Comparison of ENCODE assay signal across 8 mouse cellular contexts in genomic region chr8:105638510-105638909, GRCm38 (mm10). TPM values are rescaled to one million over a fixed set of nuclear protein-coding genes. Genes with fewer than 3 reads are reported as not detected.
DNase-seq lines count a peak whose midpoint lies in the region; ATAC-seq lines count a peak whose summit lies in the region.
"Had no signal": no experiment of that assay in that cellular context is flagged by ENCODE, and none has a peak within 500 bp of the region (broad histone marks: within the 10 kb centered on the region; RNA-seq: fewer than 3 reads in every experiment).

No protein-coding gene starts in this region.

- H3K9me3 ChIP-seq in megakaryocyte, embryonic 14.5 days = no peaks in the 10 kb centered on the region
- no peaks in the 10 kb centered on the region for H3K9me3 ChIP-seq in forebrain, embryonic 13.5 days (replicated peaks)
- H3K9me3 ChIP-seq in liver, embryonic 12.5 days (replicated peaks) = no peaks in the 10 kb centered on the region

- H3K4me2 ChIP-seq in forebrain, embryonic 13.5 days = peak overlapping the region; percentile 89
- H3K4me2 ChIP-seq in liver, embryonic 12.5 days = peak overlapping the region; percentile 86

- H3K4me3 ChIP-seq in megakaryocyte, embryonic 14.5 days (replicated peaks) = peak overlapping the region; percentile 84
- peak overlapping the region; percentile 90 for H3K4me3 ChIP-seq in forebrain, embryonic 13.5 days
- peak overlapping the region; percentile 93 for H3K4me3 ChIP-seq in liver, embryonic 12.5 days

- no peak overlapping the region for H3K27ac ChIP-seq in forebrain, embryonic 13.5 days
- H3K27ac ChIP-seq in liver, embryonic 12.5 days = peak overlapping the region; percentile 41; the same call in 1 of the 2 replicates

- peak overlapping the region; percentile 99; the same call in 1 of the 2 replicates for H3K9ac ChIP-seq in forebrain, embryonic 13.5 days
- H3K9ac ChIP-seq in liver, embryonic 12.5 days = peak overlapping the region; percentile 99

- H3K36me3 ChIP-seq in megakaryocyte, embryonic 14.5 days (replicated peaks; ENCODE audit: low read length) = peaks cover 10% of the 10 kb centered on the region
- peaks cover 2% of the 10 kb centered on the region for H3K36me3 ChIP-seq in forebrain, embryonic 13.5 days (ENCODE audit: poor library complexity, severe bottlenecking)
- H3K36me3 ChIP-seq in liver, embryonic 12.5 days = peaks cover 14% of the 10 kb centered on the region

- peaks cover 57% of the 10 kb centered on the region for H3K4me1 ChIP-seq in megakaryocyte, embryonic 14.5 days
- peaks cover 44% of the 10 kb centered on the region for H3K4me1 ChIP-seq in forebrain, embryonic 13.5 days
- peaks cover 56% of the 10 kb centered on the region for H3K4me1 ChIP-seq in liver, embryonic 12.5 days

- no peaks in the 10 kb centered on the region for H3K27me3 ChIP-seq in megakaryocyte, embryonic 14.5 days (replicated peaks)
- no peaks in the 10 kb centered on the region for H3K27me3 ChIP-seq in forebrain, embryonic 13.5 days
- no peaks in the 10 kb centered on the region for H3K27me3 ChIP-seq in liver, embryonic 12.5 days (replicated peaks)

- peak; percentile 44 to 49 for DNase-seq in thymus, postnatal 36 days
- DNase-seq in spleen, postnatal 14 days (ENCODE audit: low spot score in 2 of 2) = no peak
- no peak for DNase-seq in c-Kit-positive CD71-positive TER-119-positive erythroid progenitor cells, embryonic 14.5 days (ENCODE audit: low spot score)

- 88% methylated on average over 4 of the region's 4 CpGs for WGBS in forebrain, embryonic 13.5 days
- 73% methylated on average over 4 of the region's 4 CpGs for WGBS in liver, embryonic 12.5 days (ENCODE audit: insufficient replicate concordance)

- no peak for ATAC-seq in megakaryocyte, adult 5-6 weeks (ENCODE audit: poor library complexity, severe bottlenecking)
- no peak for ATAC-seq in forebrain, embryonic 13.5 days
- ATAC-seq in liver, embryonic 12.5 days = no peak

RNA-seq across cellular contexts. Expression of gene Agrp, which starts 1.3 kb away (rescaled TPM):
- not detected in 2 replicates for polyA plus RNA-seq in megakaryocyte, embryonic 14.5 days (2012; ENCODE audit: insufficient read depth, low replicate concordance)
- total RNA-seq in megakaryocyte, adult 5-6 weeks (2015) = not detected in 2 replicates
- not detected in 2 replicates for total RNA-seq in megakaryocyte, adult 5-6 weeks (2017)
- polyA plus RNA-seq in forebrain, embryonic 13.5 days (2015; fragmentation: Nextera tagmentation; extraction: Ambion mirVana) = 0.62 and 0.88 TPM in 2 replicates
- 0.22 TPM in 1 of 2 replicates, not detected in the other for polyA plus RNA-seq in liver, embryonic 12.5 days (2016; fragmentation: Nextera tagmentation; extraction: Ambion mirVana)
- total RNA-seq: layer of hippocampus, adult 18-20 months had no signal

RNA-seq across cellular contexts. Expression of gene Ctcf, which starts 2.1 kb away (rescaled TPM):
- polyA plus RNA-seq in megakaryocyte, embryonic 14.5 days (2012; ENCODE audit: insufficient read depth, low replicate concordance) = 18.1 and 68.4 TPM in 2 replicates
- total RNA-seq in megakaryocyte, adult 5-6 weeks (2015) = 97.0 and 98.3 TPM in 2 replicates
- total RNA-seq in megakaryocyte, adult 5-6 weeks (2017) = 101 and 124 TPM in 2 replicates
- 165 and 173 TPM in 2 replicates for polyA plus RNA-seq in forebrain, embryonic 13.5 days (2015; fragmentation: Nextera tagmentation; extraction: Ambion mirVana)
- 89.0 and 93.5 TPM in 2 replicates for polyA plus RNA-seq in liver, embryonic 12.5 days (2016; fragmentation: Nextera tagmentation; extraction: Ambion mirVana)

RNA-seq across cellular contexts. Expression of gene Ripor1, which starts 33.5 kb away (rescaled TPM):
- polyA plus RNA-seq in megakaryocyte, embryonic 14.5 days (2012; ENCODE audit: insufficient read depth, low replicate concordance) = 19.3 and 27.7 TPM in 2 replicates
- total RNA-seq in megakaryocyte, adult 5-6 weeks (2015) = 13.5 and 16.9 TPM in 2 replicates
- total RNA-seq in megakaryocyte, adult 5-6 weeks (2017) = 1.6 and 2.6 TPM in 2 replicates
- 17.6 and 20.6 TPM in 2 replicates for polyA plus RNA-seq in forebrain, embryonic 13.5 days (2015; fragmentation: Nextera tagmentation; extraction: Ambion mirVana)
- 14.1 and 14.5 TPM in 2 replicates for polyA plus RNA-seq in liver, embryonic 12.5 days (2016; fragmentation: Nextera tagmentation; extraction: Ambion mirVana)

RNA-seq across cellular contexts. Expression of gene Carmil2, which starts 47.6 kb away (rescaled TPM):
- 22.9 and 31.4 TPM in 2 replicates for polyA plus RNA-seq in megakaryocyte, embryonic 14.5 days (2012; ENCODE audit: insufficient read depth, low replicate concordance)
- 0.67 and 1.6 TPM in 2 replicates for total RNA-seq in megakaryocyte, adult 5-6 weeks (2015)
- total RNA-seq in megakaryocyte, adult 5-6 weeks (2017) = 0.70 and 1.3 TPM in 2 replicates
- 5.9 and 6.4 TPM in 2 replicates for polyA plus RNA-seq in forebrain, embryonic 13.5 days (2015; fragmentation: Nextera tagmentation; extraction: Ambion mirVana)
- 0.86 TPM in 2 replicates for polyA plus RNA-seq in liver, embryonic 12.5 days (2016; fragmentation: Nextera tagmentation; extraction: Ambion mirVana)

Comparison
In these comparisons a context has a peak if more than half of its experiments do, and no peak if none do; other contexts are left out.
1. DNase-seq: peak in thymus, postnatal 36 days (2 of 2); none in spleen, postnatal 14 days (0 of 2) and c-Kit-positive CD71-positive TER-119-positive erythroid progenitor cells, embryonic 14.5 days (single experiment).
2. Peak in every context shown above with its lines, with median percentiles within 50 percentile points of each other: H3K4me3 ChIP-seq.